Mouse (Mus musculus) G1E (cell line): ENCODE results near the gene Klhl3. TPM values are rescaled to one million over a fixed set of nuclear protein-coding genes. Genes with fewer than 3 reads are reported as not detected.

ENCODE experiments used
- ATAC-seq: 2 replicates; pipeline ENCODE4 v1.8.0; 2016; ENCODE audit warnings: mild to moderate bottlenecking; ENCODE audit not compliant: insufficient number of reproducible peaks, poor library complexity, low FRiP score, severe bottlenecking; ENCODE audit errors: extremely low read depth
- DNase-seq: peaks from one replicate; pipeline ENCODE4 v3.0.0; 2012; ENCODE audit warnings: low spot score
- H3K27me3 ChIP-seq: 2 replicates; pipeline ENCODE4 v1.6.1; 2012; ENCODE audit warnings: mild to moderate bottlenecking, low read length, inconsistent platforms; ENCODE audit not compliant: insufficient read depth
- H3K36me3 ChIP-seq: replicated peaks from 2 replicates; pipeline ENCODE3; 2012; ENCODE audit warnings: mild to moderate bottlenecking, inconsistent platforms
- H3K4me1 ChIP-seq: 2 replicates; pipeline ENCODE4 v1.6.1; 2012; ENCODE audit warnings: low read depth, low read length, inconsistent platforms, mixed read lengths; ENCODE audit not compliant: insufficient read depth
- H3K4me3 ChIP-seq: 2 replicates; pipeline ENCODE4 v1.5.1; 2012; ENCODE audit warnings: low read depth, mild to moderate bottlenecking, inconsistent platforms, low read length, moderate library complexity, mixed read lengths
- H3K9me3 ChIP-seq: replicated peaks from 2 replicates; pipeline ENCODE4 v1.6.1; 2012; ENCODE audit warnings: inconsistent platforms
- CTCF ChIP-seq: IDR thresholded peaks from 2 replicates; pipeline ENCODE4 v1.5.1; 2012; ENCODE audit warnings: low read depth, low read length, inconsistent platforms, mixed read lengths
- GATA1 ChIP-seq: IDR thresholded peaks from 2 replicates; pipeline ENCODE4 v1.6.1; 2012; ENCODE audit warnings: borderline replicate concordance, low read length, inconsistent platforms, mixed read lengths
- GATA2 ChIP-seq: IDR thresholded peaks from 2 replicates; pipeline ENCODE4 v1.6.1; 2012; ENCODE audit warnings: low read depth, low read length, inconsistent platforms, borderline replicate concordance
- POLR2AphosphoS5 ChIP-seq: IDR thresholded peaks from 2 replicates; pipeline ENCODE4 v1.6.1; 2012; ENCODE audit warnings: low read depth, low read length, inconsistent platforms; ENCODE audit not compliant: insufficient replicate concordance
- TAL1 ChIP-seq: conservative IDR thresholded peaks from 2 replicates; pipeline ENCODE4 v1.6.1; 2012; ENCODE audit warnings: low read depth, low read length, inconsistent platforms, mixed read lengths
- polyA plus RNA-seq: library from polyadenylated mRNA; stranded (reverse); fragments of >175 nt; gene quantifications from 2 replicates; pipeline ENCODE4 v1.2.3, GENCODE M21; 2012
- total RNA-seq, 2 experiments: library from RNA; stranded (forward) in 1 of 2; stranded (reverse) in 1 of 2; fragments of 200-1000 nt in 1 of 2; fragments of >200 nt in 1 of 2; fragmentation: Nextera tagmentation in 1 of 2; gene quantifications; 2 replicates each; pipeline ENCODE4 v1.2.3; 2014 to 2017

Gene Klhl3
- total and polyA plus RNA-seq, 3 experiments = 0.05 TPM; not detected in 2

DNA sequence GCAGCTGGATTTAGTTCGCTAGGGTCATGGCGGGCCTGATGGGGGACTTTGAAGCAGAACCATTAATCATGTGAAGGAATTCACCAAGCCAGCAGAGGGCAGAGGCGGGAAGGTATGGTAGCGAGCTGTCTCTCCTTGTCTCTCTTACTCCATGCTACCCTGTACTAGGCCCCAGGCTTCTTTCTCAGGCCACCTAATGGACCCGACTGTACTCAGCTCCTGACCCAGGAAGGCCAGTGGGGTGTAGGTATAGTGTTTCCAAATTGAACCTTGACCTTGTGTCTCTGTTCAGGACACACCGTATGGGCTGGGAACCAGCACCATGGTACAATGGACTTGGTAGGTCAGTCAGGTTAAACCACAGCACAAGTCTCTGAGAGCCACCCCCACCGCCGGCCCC is 129.2 kb downstream of the Klhl3 start:
- ATAC-seq (no peak), DNase-seq (no peak)
- Histone ChIP-seq H3K4me3 (no peak overlapping the region), H3K4me1 (no peaks in the 10 kb centered on the region), H3K9me3 (peaks cover 72% of the 10 kb centered on the region), H3K36me3 (no peaks in the 10 kb centered on the region), H3K27me3 (no peaks in the 10 kb centered on the region)
- TF ChIP-seq TAL1 (no peak), CTCF (no peak)

GRCm38 (mm10) chr13:57983330-57983729 is 130.1 kb downstream of the Klhl3 start:
- DNase-seq (no peak), ATAC-seq (no peak)
- TF ChIP-seq CTCF = no peak
- TF ChIP-seq POLR2AphosphoS5 = no peak
- no peak for TF ChIP-seq TAL1
- no peak for TF ChIP-seq GATA1
- TF ChIP-seq GATA2 = no peak
- no peaks in the 10 kb centered on the region for H3K27me3 ChIP-seq
- no peak overlapping the region for H3K4me3 ChIP-seq
- H3K36me3 ChIP-seq = no peaks in the 10 kb centered on the region
- H3K9me3 ChIP-seq = peaks cover 76% of the 10 kb centered on the region
- no peaks in the 10 kb centered on the region for H3K4me1 ChIP-seq

DNA sequence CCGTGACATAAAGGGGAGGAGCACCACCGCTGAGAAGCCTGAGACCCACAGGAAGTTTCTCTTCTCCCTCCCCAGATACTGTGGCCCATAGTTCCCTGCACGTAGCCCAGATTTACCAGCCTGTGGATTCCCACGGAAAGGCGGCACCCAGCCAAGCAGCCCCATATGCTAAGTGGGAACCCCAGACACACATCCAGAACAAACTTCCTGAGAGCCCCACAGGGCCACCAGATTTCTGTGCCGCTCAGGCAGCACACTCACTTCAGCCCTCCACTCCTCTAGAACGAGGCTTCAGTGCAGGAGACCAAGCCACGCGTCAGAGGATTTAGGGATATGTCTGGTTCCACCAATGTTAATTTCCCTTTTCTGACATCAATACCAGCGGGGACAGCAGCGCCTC is 130.5 kb downstream of the Klhl3 start:
- Histone ChIP-seq H3K4me1 (no peaks in the 10 kb centered on the region), H3K36me3 (no peaks in the 10 kb centered on the region), H3K9me3 (peaks cover 75% of the 10 kb centered on the region), H3K4me3 (no peak overlapping the region), H3K27me3 (no peaks in the 10 kb centered on the region)
- no peak for ATAC-seq
- DNase-seq = no peak
- TF ChIP-seq TAL1 (no peak), GATA1 (no peak)

DNA sequence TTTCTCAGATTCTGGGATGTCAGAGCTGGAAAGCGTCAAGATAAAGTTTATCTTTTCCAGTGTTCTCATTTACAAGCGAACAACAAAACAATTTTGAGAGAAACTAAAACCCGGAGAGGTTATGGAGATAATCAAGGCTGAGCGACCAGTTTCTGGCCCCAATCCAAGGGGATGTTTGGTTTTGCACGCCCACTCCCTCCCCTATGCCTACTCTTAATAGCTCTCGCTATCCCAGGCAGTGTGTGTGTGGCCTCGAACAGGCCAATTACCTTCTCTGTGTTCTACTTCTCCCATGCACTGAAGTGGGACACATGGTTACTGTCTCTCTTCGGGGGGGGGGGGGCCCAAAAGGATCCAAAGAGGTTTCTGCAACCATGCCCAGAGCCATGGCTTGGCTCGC is 132.7 kb downstream of the Klhl3 start:
- no peaks in the 10 kb centered on the region for H3K36me3 ChIP-seq
- TF ChIP-seq GATA1 = no peak
- TF ChIP-seq CTCF = no peak
- no peak for TF ChIP-seq TAL1
- ATAC-seq (no peak), DNase-seq (no peak)
- H3K4me3 ChIP-seq = no peak overlapping the region
- H3K4me1 ChIP-seq = no peaks in the 10 kb centered on the region
- peaks cover 68% of the 10 kb centered on the region for H3K9me3 ChIP-seq
- no peaks in the 10 kb centered on the region for H3K27me3 ChIP-seq

- Histone ChIP-seq H3K27me3 (no peaks in the 10 kb centered on the region), H3K4me3 (no peak overlapping the region), H3K9me3 (peaks cover 62% of the 10 kb centered on the region), H3K36me3 (no peaks in the 10 kb centered on the region), H3K4me1 (no peaks in the 10 kb centered on the region)
- TF ChIP-seq TAL1 (no peak), CTCF (no peak)
- DNase-seq = no peak
- ATAC-seq = no peak
Measured at GRCm38 (mm10) chr13:57980071-57980470, 133.3 kb downstream of the Klhl3 start.

GRCm38 (mm10) chr13:57978931-57979330 is 134.5 kb downstream of the Klhl3 start:
- Histone ChIP-seq H3K36me3 (no peaks in the 10 kb centered on the region), H3K4me1 (no peaks in the 10 kb centered on the region), H3K27me3 (no peaks in the 10 kb centered on the region), H3K9me3 (peaks cover 53% of the 10 kb centered on the region), H3K4me3 (no peak overlapping the region)
- no peak for TF ChIP-seq TAL1
- no peak for TF ChIP-seq GATA1
- TF ChIP-seq CTCF = no peak
- TF ChIP-seq GATA2 = no peak
- TF ChIP-seq POLR2AphosphoS5 = no peak
- DNase-seq (no peak), ATAC-seq (no peak)

GRCm38 (mm10) chr13:57977721-57978120 is 135.7 kb downstream of the Klhl3 start:
- Histone ChIP-seq H3K4me3 (no peak overlapping the region), H3K4me1 (no peaks in the 10 kb centered on the region)
- TF ChIP-seq TAL1 (no peak), CTCF (no peak), POLR2AphosphoS5 (no peak), GATA2 (no peak)

More at GRCm38 (mm10) chr13:57977721-57978120, 135.7 kb downstream of the Klhl3 start:
- no peaks in the 10 kb centered on the region for H3K36me3 ChIP-seq
- H3K9me3 ChIP-seq = peaks cover 47% of the 10 kb centered on the region
- no peak for DNase-seq
- H3K27me3 ChIP-seq = no peaks in the 10 kb centered on the region
- no peak for ATAC-seq
